Mouse (Mus musculus): ENCODE measurements around the gene Enpp4.

DNA sequence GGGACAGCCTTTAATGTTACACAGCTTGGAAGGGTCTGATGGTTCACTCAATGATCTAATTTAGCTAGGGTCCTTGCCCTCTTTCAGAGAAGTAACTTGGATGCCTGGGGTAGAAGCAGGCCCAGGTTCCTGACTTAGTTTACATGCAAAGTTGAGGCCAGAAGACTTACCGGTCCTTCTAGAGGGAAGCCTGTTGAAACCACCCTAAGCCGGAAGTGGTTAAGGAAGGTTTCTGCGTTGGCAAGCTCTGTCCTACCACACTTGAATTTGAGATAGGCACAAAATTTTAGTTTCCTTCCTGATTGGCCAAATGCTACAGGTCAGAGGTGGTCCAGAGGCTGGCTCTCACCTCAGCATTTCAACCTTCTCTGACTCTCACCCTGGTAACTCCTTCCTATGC, 17.4 kb downstream of the Enpp4 start:
- no peak for TF ChIP-seq CTCF (IDR thresholded peaks at IDR 0.05; ENCODE audit: borderline replicate concordance, control insufficient read depth, extremely low read depth, insufficient read depth, low read length, poor library complexity)
- no peak for TF ChIP-seq POLR2A (IDR thresholded peaks at IDR 0.05; ENCODE audit: control insufficient read depth, extremely low read depth, insufficient read depth, low read length, poor library complexity)
